Mouse (Mus musculus) testis, adult 2 months (tissue): ENCODE data around the gene Tgfbr1.

Experiments
- CTCF ChIP-seq: fragments of 200-500 bp; IDR thresholded peaks from 2 replicates; pipeline ENCODE4 v1.5.1; 2012; ENCODE audit warnings: low read depth, mild to moderate bottlenecking, inconsistent platforms, low read length, moderate library complexity; ENCODE audit not compliant: control insufficient read depth, insufficient read depth, insufficient replicate concordance
- POLR2A ChIP-seq: fragments of 200-500 bp; IDR thresholded peaks from 2 replicates; pipeline ENCODE4 v1.6.1; 2012; ENCODE audit warnings: low read depth, mild to moderate bottlenecking, inconsistent platforms, low read length, moderate library complexity; ENCODE audit not compliant: control insufficient read depth

GRCm38 (mm10) chr4:47396251-47396650, 43.2 kb downstream of the Tgfbr1 start:
- TF ChIP-seq CTCF (no peak), POLR2A (no peak)
